Mouse (Mus musculus) small intestine, adult 2 months (tissue): ENCODE results near the gene D130040H23Rik.

Experiments
- CTCF ChIP-seq: fragments of 200-500 bp; IDR thresholded peaks from 2 replicates; pipeline ENCODE4 v1.5.1; 2012; ENCODE audit warnings: low read depth, mild to moderate bottlenecking, control low read depth, inconsistent platforms, low read length, moderate library complexity, mixed read lengths; ENCODE audit not compliant: insufficient replicate concordance, insufficient read length; ENCODE audit errors: extremely low read depth
- POLR2A ChIP-seq: fragments of 200-500 bp; IDR thresholded peaks from 2 replicates; pipeline ENCODE4 v1.6.1; 2012; ENCODE audit warnings: low read depth, mild to moderate bottlenecking, control low read depth, inconsistent platforms, low read length, moderate library complexity

DNA sequence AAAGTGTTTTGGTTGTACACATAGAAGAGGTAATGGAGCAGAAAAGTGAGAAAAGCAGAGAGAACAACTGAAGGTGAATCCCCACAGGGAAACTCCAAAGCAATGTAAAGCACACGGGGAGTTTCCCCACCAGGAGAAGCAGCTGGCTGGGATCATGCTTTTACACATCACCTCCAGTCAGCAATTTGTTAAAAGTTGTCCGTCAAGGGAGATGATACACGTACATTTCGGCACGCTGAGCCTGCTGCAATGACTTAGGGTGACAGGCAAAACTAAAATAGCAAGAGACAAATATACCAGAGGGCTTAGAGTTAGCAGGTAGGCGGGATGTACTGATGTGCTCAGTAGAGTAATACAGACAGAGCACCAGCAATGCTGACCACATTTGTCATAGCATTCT, 1.6 kb downstream of the D130040H23Rik start:
- TF ChIP-seq CTCF = no peak
- TF ChIP-seq POLR2A = no peak
